ENCODE assay signal across 17 mouse cellular contexts in the genomic region with DNA sequence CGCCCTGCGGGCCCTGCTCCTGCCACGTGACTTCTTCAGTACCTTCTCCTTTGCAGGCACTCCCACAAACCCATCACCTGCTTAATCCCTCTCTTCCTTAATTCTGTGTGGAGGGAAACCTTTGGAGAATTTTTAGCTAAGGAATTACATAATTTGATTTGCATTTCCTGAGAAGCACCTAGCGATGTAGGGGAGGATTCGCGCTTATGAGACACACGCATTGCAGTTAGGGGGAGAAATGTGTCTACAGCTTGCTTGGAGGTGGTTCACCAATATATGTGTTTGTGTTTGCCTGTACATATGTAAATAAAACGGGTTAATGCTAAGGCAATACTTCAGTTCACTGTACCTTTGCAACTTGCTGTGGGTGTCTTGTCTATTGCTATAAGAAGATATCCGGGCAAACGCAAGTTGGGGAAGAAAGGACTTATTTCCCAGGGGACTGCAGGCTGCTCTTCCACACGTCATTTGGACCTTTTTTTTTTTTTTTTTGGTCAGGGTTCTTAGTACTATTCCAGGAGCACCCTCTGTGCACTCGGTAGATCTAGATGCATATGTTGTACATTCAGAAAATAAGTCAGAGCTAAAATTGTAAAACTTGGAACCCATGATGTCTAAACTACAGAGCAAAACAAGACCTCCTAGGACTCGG. TPM values are rescaled to one million over a fixed set of nuclear protein-coding genes. Genes with fewer than 3 reads are reported as not detected.
A peak's percentile ranks its signal among the peaks of the same experiment; 100 is the strongest.
DNase-seq lines count a peak whose midpoint lies in the region; TF ChIP-seq lines count a peak whose summit lies in the region.
"Had no signal": no experiment of that assay in that cellular context is flagged by ENCODE, and none has a peak within 500 bp of the region (broad histone marks: within the 10 kb centered on the region; RNA-seq: fewer than 3 reads in every experiment).

No protein-coding gene starts in this region.

- peak overlapping the region; percentile 80 for H3K27ac ChIP-seq in left cerebral cortex, adult 2 months
- H3K27ac ChIP-seq: embryonic facial prominence, embryonic 13.5 days; forebrain, embryonic 12.5 days; heart, embryonic 13.5 days; hindbrain, embryonic 13.5 days; hindbrain, postnatal 0 days had no signal

- no peak overlapping the region for H3K4me3 ChIP-seq in left cerebral cortex, adult 2 months
- H3K4me3 ChIP-seq: embryonic facial prominence, embryonic 13.5 days; forebrain, embryonic 12.5 days; heart, embryonic 13.5 days; hindbrain, embryonic 13.5 days had no signal

- DNase-seq in frontal cortex, postnatal 36 days (ENCODE audit: low spot score in 2 of 2) = peak; percentile 30 to 47
- no peak for DNase-seq in frontal cortex, postnatal 25 days (ENCODE audit: low spot score in 2 of 2)
- no peak for DNase-seq in left cerebral cortex, adult 2 months (ENCODE audit: extremely low spot score in 1 of 2, low spot score in 2 of 2)
- DNase-seq in left cerebral cortex, postnatal 10 days (ENCODE audit: extremely low spot score in 1 of 2, low spot score in 2 of 2) = no peak
- peak; percentile 26 for DNase-seq in right cerebral cortex, postnatal 25 days
- DNase-seq in right cerebral cortex, postnatal 14 days = no peak
- no peak for DNase-seq in adrenal gland, adult (ENCODE audit: inconsistent age in 2 of 2, low spot score in 1 of 2)
- DNase-seq: adrenal gland, postnatal 14 days; cerebellum, adult 18-20 months; cerebellum, adult 9-11 months; cerebellum, postnatal 36 days; gastrocnemius, postnatal 14 days had no signal

- intact Hi-C loops in left cerebral cortex, adult 2 months (cut with DNase I) = loop anchor here (2.0 to 10.0 kb wide), 2 partner anchors 74 to 646 kb away; no protein-coding TSS in a partner anchor
- intact Hi-C loops in left cerebral cortex, postnatal 10 days (cut with DNase I) = loop anchor here (5.0 kb wide), 2 partner anchors 68 to 648 kb away; no protein-coding TSS in a partner anchor

- no peak for TF ChIP-seq CTCF in left cerebral cortex, adult 2 months (IDR thresholded peaks at IDR 0.05)

RNA-seq across cellular contexts. Expression of a gene that starts 10.5 kb away (rescaled TPM):
- total RNA-seq in left cerebral cortex, adult 2 months (2021) = 1 to 10 TPM; 4.9 to 6.7 TPM
- 1 to 10 TPM; 3.7 to 4.2 TPM for total RNA-seq in left cerebral cortex, postnatal 10 days (2021)

Comparison
In these comparisons a context has a peak if more than half of its experiments do, and no peak if none do; other contexts are left out.
1. DNase-seq: peak in frontal cortex, postnatal 36 days (2 of 2) and right cerebral cortex, postnatal 25 days (single experiment); none in frontal cortex, postnatal 25 days (0 of 2), left cerebral cortex, adult 2 months (0 of 2), left cerebral cortex, postnatal 10 days (0 of 2), right cerebral cortex, postnatal 14 days (single experiment) and adrenal gland, adult (0 of 2).